Mouse (Mus musculus) midbrain, embryonic 11.5 days (tissue): Measurements from ENCODE around the gene Kctd10. TPM values are rescaled to one million over a fixed set of nuclear protein-coding genes. Genes with fewer than 3 reads are reported as not detected.

Experiments
- ATAC-seq: fragments of 200-750 bp; cut with Nextera tagmentation; 2 replicates; pipeline ENCODE4 v1.8.0; 2017; ENCODE audit warnings: moderate TSS enrichment, moderate library complexity; ENCODE audit not compliant: low FRiP score
- DNase-seq: peaks from one replicate; pipeline ENCODE4 v3.0.0; 2015; ENCODE audit warnings: low spot score; ENCODE audit errors: missing footprints
- H3K27ac ChIP-seq: fragments of 300-500 bp; sonication (generic); 2 replicates; pipeline ENCODE4 v1.5.1; 2014; ENCODE audit warnings: low read depth, low read length
- H3K27me3 ChIP-seq: fragments of 300-500 bp; sonication (generic); 2 replicates; pipeline ENCODE4 v1.6.1; 2014; ENCODE audit warnings: mild to moderate bottlenecking, low read length, moderate library complexity, mixed read lengths; ENCODE audit not compliant: control insufficient read depth, insufficient read depth
- H3K36me3 ChIP-seq: fragments of 300-500 bp; sonication (generic); 2 replicates; pipeline ENCODE4 v1.6.1; 2014; ENCODE audit warnings: mild to moderate bottlenecking, low read length, moderate library complexity, mixed read lengths; ENCODE audit not compliant: control insufficient read depth, insufficient read depth
- H3K4me1 ChIP-seq: fragments of 300-500 bp; sonication (generic); 2 replicates; pipeline ENCODE4 v1.6.1; 2014; ENCODE audit warnings: low read length; ENCODE audit not compliant: control insufficient read depth, insufficient read depth
- H3K4me2 ChIP-seq: fragments of 300-500 bp; sonication (generic); 2 replicates; pipeline ENCODE4 v1.6.1; 2014; ENCODE audit warnings: mild to moderate bottlenecking, moderate library complexity
- H3K4me3 ChIP-seq: fragments of 300-500 bp; sonication (generic); 2 replicates; pipeline ENCODE4 v1.5.1; 2014; ENCODE audit warnings: low read depth, low read length
- H3K9ac ChIP-seq: fragments of 300-500 bp; sonication (generic); 2 replicates; pipeline ENCODE4 v1.6.1; 2014; ENCODE audit warnings: low read length
- H3K9me3 ChIP-seq: fragments of 300-500 bp; sonication (generic); 2 replicates; pipeline ENCODE4 v1.6.1; 2016; ENCODE audit warnings: low read length; ENCODE audit not compliant: control insufficient read depth
- WGBS: fragments of 180-500 bp; shearing (Covaris S2); extraction: QIAGEN DNeasy Blood & Tissue Kit; methylation state at CpG from one replicate; pipeline ENCODE4 v1.1.7; 2014; 5-methylcytosine and 5-hydroxymethylcytosine counted together
- polyA plus RNA-seq: library from polyadenylated mRNA; unstranded; fragments of >200 nt; fragmentation: Nextera tagmentation; extraction: Ambion mirVana; gene quantifications from 2 replicates; pipeline ENCODE4 v1.2.1, GENCODE M21; 2014

Gene Kctd10
- polyA plus RNA-seq, 1 experiment from 2014 or later: 104 TPM

GRCm38 (mm10) chr5:114415606-114416005 is 35.3 kb upstream of the Kctd10 start:
- H3K27me3 ChIP-seq: no peaks in the 10 kb centered on the region
- no peak for ATAC-seq
- WGBS: 98% methylated on average over 5 of the region's 5 CpGs
- H3K9ac ChIP-seq: no peak overlapping the region
- no peaks in the 10 kb centered on the region for H3K4me1 ChIP-seq
- no peak overlapping the region for H3K27ac ChIP-seq
- peaks cover 49% of the 10 kb centered on the region for H3K36me3 ChIP-seq
- H3K4me3 ChIP-seq: no peak overlapping the region
- DNase-seq: no peak
- H3K4me2 ChIP-seq: no peak overlapping the region
- H3K9me3 ChIP-seq: no peaks in the 10 kb centered on the region

DNA sequence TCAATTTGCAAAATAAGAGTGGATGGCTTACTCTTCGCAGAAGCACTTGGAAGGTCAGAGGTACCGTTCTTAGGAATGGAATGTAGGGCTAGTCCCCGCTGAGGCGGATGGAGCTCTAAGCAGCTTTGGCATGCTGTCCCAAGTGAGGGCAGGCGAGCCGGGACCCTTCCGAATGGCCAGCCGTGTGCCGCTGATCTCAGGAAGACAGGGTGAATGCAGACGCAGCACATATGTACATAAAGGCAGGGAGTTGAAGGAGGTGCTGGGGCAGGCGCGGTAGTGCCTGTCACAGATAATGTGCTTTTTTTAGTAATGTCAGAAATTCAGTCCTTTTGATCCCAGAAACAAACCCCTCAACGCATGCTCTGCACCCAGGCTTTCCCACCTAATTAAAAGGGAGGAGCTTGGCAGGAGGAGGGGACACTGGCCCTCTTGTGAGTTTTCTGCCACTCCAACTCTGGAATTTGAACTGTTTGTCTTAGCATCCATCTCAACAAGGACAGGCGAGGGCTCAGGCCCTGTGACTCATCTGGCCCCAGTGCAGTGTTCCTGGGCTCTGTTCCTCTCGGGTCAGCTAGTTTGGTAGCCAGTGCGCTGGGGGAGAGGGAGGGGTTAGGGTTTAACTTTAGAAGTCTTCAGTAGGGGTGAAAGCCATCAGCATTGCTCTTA is 32.9 kb upstream of the Kctd10 start:
- H3K4me2 ChIP-seq: no peak overlapping the region
- no peaks in the 10 kb centered on the region for H3K9me3 ChIP-seq
- no peak overlapping the region for H3K27ac ChIP-seq
- no peak overlapping the region for H3K4me3 ChIP-seq
- no peaks in the 10 kb centered on the region for H3K4me1 ChIP-seq
- ATAC-seq (no peak), DNase-seq (no peak)
- 80% methylated on average over 16 of the region's 16 CpGs for WGBS
- H3K27me3 ChIP-seq: no peaks in the 10 kb centered on the region
- peaks cover 47% of the 10 kb centered on the region for H3K36me3 ChIP-seq
- H3K9ac ChIP-seq: no peak overlapping the region

DNA sequence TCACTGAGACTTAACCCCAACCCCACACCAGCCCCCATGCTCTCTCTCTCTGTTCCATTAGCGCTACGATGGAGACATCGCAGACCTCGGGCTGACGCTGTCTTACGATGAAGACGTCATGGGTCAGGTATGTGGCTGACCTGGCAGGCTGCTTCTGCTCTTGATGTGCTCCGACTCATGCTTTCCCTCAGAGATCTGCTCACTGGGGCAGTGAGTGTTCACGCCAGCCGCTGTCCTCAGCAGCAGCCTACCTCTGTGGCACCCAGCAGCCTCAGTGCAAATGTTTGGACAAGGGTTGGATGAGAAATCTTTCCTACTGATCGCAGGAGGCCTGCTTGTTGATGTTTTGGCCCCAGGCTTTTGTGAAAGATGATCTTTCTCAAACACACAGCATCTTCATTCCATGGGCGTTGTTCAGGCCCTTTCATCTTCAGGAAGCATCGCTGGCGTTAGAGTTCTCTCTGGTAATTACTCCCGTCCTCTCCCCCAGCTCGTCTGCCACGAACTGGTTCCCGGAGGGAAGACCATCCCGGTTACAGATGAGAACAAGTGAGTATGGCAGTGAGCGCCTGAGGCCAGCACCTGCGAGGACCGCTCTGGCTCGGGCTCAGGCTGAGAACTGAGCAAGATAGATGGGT is 32.2 kb upstream of the Kctd10 start:
- H3K9ac ChIP-seq: no peak overlapping the region
- 82% methylated on average over 23 of the region's 23 CpGs for WGBS
- H3K4me1 ChIP-seq: no peaks in the 10 kb centered on the region
- DNase-seq: no peak
- no peak for ATAC-seq
- H3K27me3 ChIP-seq: no peaks in the 10 kb centered on the region
- H3K4me2 ChIP-seq: no peak overlapping the region
- peaks cover 53% of the 10 kb centered on the region for H3K36me3 ChIP-seq
- H3K27ac ChIP-seq: no peak overlapping the region
- no peaks in the 10 kb centered on the region for H3K9me3 ChIP-seq
- H3K4me3 ChIP-seq: no peak overlapping the region

- peaks cover 50% of the 10 kb centered on the region for H3K36me3 ChIP-seq
- no peak overlapping the region for H3K4me3 ChIP-seq
- ATAC-seq (no peak), DNase-seq (no peak)
- no peaks in the 10 kb centered on the region for H3K27me3 ChIP-seq
- no peaks in the 10 kb centered on the region for H3K4me1 ChIP-seq
- no peak overlapping the region for H3K9ac ChIP-seq
- H3K4me2 ChIP-seq: no peak overlapping the region
- H3K27ac ChIP-seq: no peak overlapping the region
- WGBS: 88% methylated on average over 13 of the region's 13 CpGs
- H3K9me3 ChIP-seq: no peaks in the 10 kb centered on the region
These were observed 30.1 kb upstream of the Kctd10 start for GRCm38 (mm10) chr5:114410429-114410828.

DNA sequence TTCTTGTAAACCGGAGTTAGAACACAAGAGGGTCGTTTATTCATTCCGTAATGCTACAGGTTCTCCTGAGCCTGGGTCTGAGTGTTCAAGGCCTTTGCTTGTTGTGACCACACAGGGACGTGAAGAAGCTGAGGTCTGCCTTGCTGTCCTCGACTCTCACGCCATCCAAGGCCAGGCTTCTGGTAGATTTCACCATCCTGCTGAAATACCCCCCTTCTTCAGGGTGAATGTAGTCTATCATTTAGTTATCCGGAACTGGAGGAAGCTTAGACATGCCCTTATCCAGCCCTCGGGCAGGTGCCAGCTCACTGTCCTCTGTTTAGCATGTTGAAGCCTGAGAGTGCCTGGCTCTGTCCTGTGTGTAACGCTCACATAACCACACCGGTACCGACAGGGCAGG is 28.5 kb upstream of the Kctd10 start:
- H3K9me3 ChIP-seq: no peaks in the 10 kb centered on the region
- H3K4me1 ChIP-seq: no peaks in the 10 kb centered on the region
- 97% methylated on average over 11 of the region's 11 CpGs for WGBS
- H3K4me2 ChIP-seq: no peak overlapping the region
- H3K4me3 ChIP-seq: no peak overlapping the region
- H3K27me3 ChIP-seq: no peaks in the 10 kb centered on the region
- ATAC-seq: no peak
- peaks cover 51% of the 10 kb centered on the region for H3K36me3 ChIP-seq
- DNase-seq: no peak
- no peak overlapping the region for H3K27ac ChIP-seq
- H3K9ac ChIP-seq: no peak overlapping the region

DNA sequence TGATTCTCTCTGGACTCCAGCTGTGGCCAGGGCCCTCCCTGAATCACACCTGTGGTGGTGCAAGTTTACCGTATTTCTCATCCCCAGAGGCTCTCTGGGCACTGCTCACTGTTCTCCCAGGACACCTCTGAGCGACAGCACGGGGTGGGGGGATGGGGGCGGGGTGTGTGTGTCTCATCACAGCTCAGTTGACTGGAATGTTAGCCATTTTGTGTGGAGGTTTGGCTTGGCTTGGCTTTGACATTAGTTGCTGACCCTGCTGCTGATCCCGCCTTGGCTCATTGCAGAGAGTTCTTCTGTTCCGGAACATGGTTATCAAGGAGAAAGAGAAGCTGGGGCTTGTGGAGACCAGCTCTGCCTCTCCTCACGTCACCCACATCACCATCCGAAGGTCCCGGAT is 27.5 kb upstream of the Kctd10 start:
- H3K4me3 ChIP-seq: no peak overlapping the region
- no peaks in the 10 kb centered on the region for H3K9me3 ChIP-seq
- 92% methylated on average over 9 of the region's 9 CpGs for WGBS
- H3K4me2 ChIP-seq: no peak overlapping the region
- DNase-seq (no peak), ATAC-seq (no peak)
- no peaks in the 10 kb centered on the region for H3K4me1 ChIP-seq
- H3K36me3 ChIP-seq: peaks cover 57% of the 10 kb centered on the region
- H3K27me3 ChIP-seq: no peaks in the 10 kb centered on the region
- no peak overlapping the region for H3K27ac ChIP-seq
- H3K9ac ChIP-seq: no peak overlapping the region

DNA sequence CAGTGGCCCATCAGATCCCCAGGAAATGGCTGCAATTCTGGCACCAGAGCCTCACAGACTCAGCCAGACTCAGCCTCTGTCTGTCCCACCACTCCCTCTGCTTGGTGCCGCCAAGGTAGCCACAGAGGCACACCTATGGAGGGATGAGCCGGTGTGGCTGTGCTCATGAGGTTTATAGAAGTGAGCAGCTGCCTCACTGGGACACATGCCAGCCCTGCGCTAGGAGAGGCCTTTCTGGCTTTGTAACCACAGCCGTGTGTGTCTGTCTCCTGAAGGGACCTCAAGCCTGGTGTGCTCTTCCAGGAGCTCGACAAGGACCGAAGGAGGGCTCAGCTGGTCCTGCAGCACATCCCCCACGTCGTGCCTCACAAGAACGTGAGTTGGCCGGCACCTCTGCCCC is 27.0 kb upstream of the Kctd10 start:
- H3K36me3 ChIP-seq: peaks cover 56% of the 10 kb centered on the region
- H3K4me2 ChIP-seq: no peak overlapping the region
- WGBS: 91% methylated on average over 10 of the region's 10 CpGs
- H3K27me3 ChIP-seq: no peaks in the 10 kb centered on the region
- no peaks in the 10 kb centered on the region for H3K9me3 ChIP-seq
- no peak overlapping the region for H3K9ac ChIP-seq
- H3K27ac ChIP-seq: no peak overlapping the region
- DNase-seq (no peak), ATAC-seq (no peak)
- H3K4me1 ChIP-seq: no peaks in the 10 kb centered on the region
- no peak overlapping the region for H3K4me3 ChIP-seq

DNA sequence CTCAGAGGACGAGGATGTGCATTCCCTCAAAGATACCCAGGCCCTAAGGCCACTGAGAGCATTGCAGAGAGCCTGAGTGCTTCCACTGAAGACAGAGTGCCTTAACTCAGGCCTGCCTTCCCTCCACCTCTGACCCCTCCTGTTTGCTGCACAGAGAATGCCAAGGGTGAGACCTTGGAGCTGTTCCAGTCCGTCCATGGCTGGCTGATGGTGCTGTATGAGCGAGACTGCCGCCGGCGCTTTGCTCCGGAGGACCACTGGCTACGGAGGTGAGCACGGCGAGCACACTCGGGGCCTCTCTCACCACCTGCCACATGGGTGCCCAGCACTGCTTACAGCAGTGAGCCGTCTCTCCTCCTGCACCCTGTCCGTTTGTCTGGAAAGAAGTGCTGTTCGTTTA is 26.3 kb upstream of the Kctd10 start:
- Histone ChIP-seq H3K36me3 (peaks cover 52% of the 10 kb centered on the region), H3K4me3 (no peak overlapping the region), H3K27me3 (no peaks in the 10 kb centered on the region), H3K27ac (no peak overlapping the region), H3K9ac (no peak overlapping the region), H3K9me3 (no peaks in the 10 kb centered on the region), H3K4me1 (no peaks in the 10 kb centered on the region), H3K4me2 (no peak overlapping the region)
- DNase-seq (no peak), ATAC-seq (no peak)
- 91% methylated on average over 14 of the region's 14 CpGs for WGBS

- Histone ChIP-seq H3K27ac (no peak overlapping the region), H3K27me3 (no peaks in the 10 kb centered on the region), H3K4me2 (no peak overlapping the region), H3K4me1 (no peaks in the 10 kb centered on the region), H3K36me3 (peaks cover 41% of the 10 kb centered on the region), H3K9me3 (no peaks in the 10 kb centered on the region), H3K9ac (no peak overlapping the region), H3K4me3 (no peak overlapping the region)
- DNase-seq (no peak), ATAC-seq (no peak)
- WGBS: 87% methylated on average over 9 of the region's 9 CpGs
These were observed 12.9 kb upstream of the Kctd10 start for GRCm38 (mm10) chr5:114393169-114393568.
